Mouse (Mus musculus) E14TG2a.4 (cell line): Measurements from ENCODE around the gene Pla2g12b.

ENCODE experiments used
- CTCF ChIP-seq: conservative IDR thresholded peaks from 2 replicates; pipeline ENCODE4 v1.5.1; 2014; ENCODE audit warnings: low read length
- NANOG ChIP-seq: IDR thresholded peaks from 2 replicates; pipeline ENCODE4 v1.6.1; 2014; ENCODE audit warnings: borderline replicate concordance, low read length, mixed read lengths

GRCm38 (mm10) chr10:59425369-59425768 is 21.9 kb downstream of the Pla2g12b start:
- TF ChIP-seq CTCF (no peak), NANOG (no peak)
